Mouse (Mus musculus) cortical plate, adult 2 months (tissue): ENCODE results near the gene AI987944.

Source experiments
- CTCF ChIP-seq: fragments of 200-500 bp; IDR thresholded peaks from 2 replicates; pipeline ENCODE4 v1.5.1; 2011; ENCODE audit warnings: mild to moderate bottlenecking, control low read depth, low read length; ENCODE audit not compliant: insufficient read depth; ENCODE audit errors: extremely low read depth
- POLR2A ChIP-seq: fragments of 200-500 bp; IDR thresholded peaks from 2 replicates; pipeline ENCODE4 v1.6.1; 2011; ENCODE audit warnings: mild to moderate bottlenecking, low read length, control low read depth; ENCODE audit not compliant: insufficient read depth; ENCODE audit errors: extremely low read depth

GRCm38 (mm10) chr7:41394130-41394529, 951 bp upstream of the AI987944 start:
- TF ChIP-seq POLR2A (no peak), CTCF (no peak)
